Mouse (Mus musculus) spleen, adult 2 months (tissue): ENCODE data around the gene Gm10644.

Source experiments
- CTCF ChIP-seq: fragments of 200-500 bp; IDR thresholded peaks from 2 replicates; pipeline ENCODE4 v1.5.1; 2011; ENCODE audit warnings: mild to moderate bottlenecking, inconsistent platforms; ENCODE audit not compliant: insufficient read depth, insufficient read length, insufficient replicate concordance; ENCODE audit errors: extremely low read depth
- POLR2A ChIP-seq: fragments of 200-500 bp; IDR thresholded peaks from 2 replicates; pipeline ENCODE4 v1.6.1; 2011; ENCODE audit warnings: low read depth, low read length, inconsistent platforms

GRCm38 (mm10) chr8:83934994-83935393 lies 20.0 kb downstream of the Gm10644 start:
- no peak for TF ChIP-seq CTCF
- no peak for TF ChIP-seq POLR2A
